Mouse (Mus musculus): ENCODE measurements around the gene Gfi1. TPM values are rescaled to one million over a fixed set of nuclear protein-coding genes. Genes with fewer than 3 reads are reported as not detected.

The Gfi1 gene
- total RNA-seq (2021), result under 1 TPM in 1 of 2 experiments, not detected in 1; 0.14 TPM

GRCm38 (mm10) chr5:107725435-107726261, at the start of gene Gfi1:
Gfi1 (minus strand) TSS chr5:107726036.
- DNase-seq, result no peak

GRCm38 (mm10) chr5:107772049-107772448, 46.2 kb upstream of the Gfi1 start:
- DNase-seq, result no peak

GRCm38 (mm10) chr5:107768224-107768623, 42.4 kb upstream of the Gfi1 start:
- no peak for DNase-seq

- DNase-seq, result no peak
Measured at GRCm38 (mm10) chr5:107765946-107766345, 40.1 kb upstream of the Gfi1 start.

GRCm38 (mm10) chr5:107764486-107764885, 38.6 kb upstream of the Gfi1 start:
- DNase-seq, result no peak

GRCm38 (mm10) chr5:107763674-107764073, 37.8 kb upstream of the Gfi1 start:
- DNase-seq, result no peak

GRCm38 (mm10) chr5:107759121-107759520, 33.3 kb upstream of the Gfi1 start:
- DNase-seq, result no peak

GRCm38 (mm10) chr5:107756072-107756471, 30.2 kb upstream of the Gfi1 start:
- DNase-seq, result no peak

GRCm38 (mm10) chr5:107754740-107755139, 28.9 kb upstream of the Gfi1 start:
- no peak for DNase-seq

GRCm38 (mm10) chr5:107753656-107754055, 27.8 kb upstream of the Gfi1 start:
- no peak for DNase-seq

- no peak for DNase-seq
Measured at GRCm38 (mm10) chr5:107749229-107749916, 23.5 kb upstream of the Gfi1 start.

- no peak for DNase-seq
Measured at GRCm38 (mm10) chr5:107739023-107739422, 13.2 kb upstream of the Gfi1 start.

- DNase-seq, result no peak
Measured at GRCm38 (mm10) chr5:107738296-107738695, 12.5 kb upstream of the Gfi1 start.

GRCm38 (mm10) chr5:107736171-107736570, 10.3 kb upstream of the Gfi1 start:
- no peak for DNase-seq

- DNase-seq, result no peak
Measured at GRCm38 (mm10) chr5:107731844-107732243, 6.0 kb upstream of the Gfi1 start.

- no peak for DNase-seq
Measured at GRCm38 (mm10) chr5:107731408-107731807, 5.6 kb upstream of the Gfi1 start.

- no peak for DNase-seq
Measured at GRCm38 (mm10) chr5:107727007-107727402, 1.2 kb upstream of the Gfi1 start.

GRCm38 (mm10) chr5:107726281-107727006, 608 bp upstream of the Gfi1 start:
- peak; percentile 13 for DNase-seq

- peak; percentile 23 for DNase-seq
Measured at GRCm38 (mm10) chr5:107724661-107725434, 988 bp downstream of the Gfi1 start.

- DNase-seq, result peak; percentile 21
Measured at GRCm38 (mm10) chr5:107723541-107724511, 2.0 kb downstream of the Gfi1 start.

Data from heart, postnatal 4 days (tissue).